Mouse (Mus musculus) brain, embryonic 14.5 days (tissue): ENCODE results near the gene Nxpe4.

ENCODE experiments used
- CTCF ChIP-seq: fragments of 200-500 bp; IDR thresholded peaks from 2 replicates; pipeline ENCODE4 v1.5.1; 2012; ENCODE audit warnings: inconsistent platforms, mild to moderate bottlenecking, moderate library complexity, borderline replicate concordance; ENCODE audit not compliant: insufficient read depth, insufficient read length; ENCODE audit errors: extremely low read depth
- POLR2A ChIP-seq: fragments of 200-500 bp; IDR thresholded peaks from 2 replicates; pipeline ENCODE4 v1.6.1; 2012; ENCODE audit warnings: mild to moderate bottlenecking, inconsistent platforms, borderline replicate concordance; ENCODE audit not compliant: poor library complexity, insufficient read depth, insufficient read length, severe bottlenecking; ENCODE audit errors: extremely low read depth

DNA sequence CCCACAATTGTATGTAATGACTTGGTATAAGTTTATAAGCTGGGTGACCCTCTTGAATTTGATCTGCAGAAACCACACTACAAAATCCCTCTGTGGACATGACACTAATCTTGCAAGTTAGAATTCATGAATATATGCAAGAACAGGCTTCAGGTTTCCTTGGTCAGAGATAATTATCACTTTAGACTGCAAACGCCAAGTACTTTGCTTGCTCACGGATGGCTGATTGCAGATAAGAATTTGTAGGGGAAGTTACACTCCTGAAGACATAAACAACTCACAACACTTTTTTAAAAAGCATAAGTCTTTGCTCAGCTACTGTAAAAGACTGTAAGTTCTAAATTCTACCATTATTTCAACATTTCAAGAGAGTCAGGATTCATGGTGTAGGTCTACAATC lies 212.5 kb downstream of the Nxpe4 start:
- TF ChIP-seq POLR2A (no peak), CTCF (no peak)
